Mouse (Mus musculus): ENCODE measurements at regions not wholly inside any gene's neighbourhood (a gene's known extent, or its start where the extent isn't known, plus 50 kb on each side); places are given as distances from the start of the nearest gene placed in this dataset.

DNA sequence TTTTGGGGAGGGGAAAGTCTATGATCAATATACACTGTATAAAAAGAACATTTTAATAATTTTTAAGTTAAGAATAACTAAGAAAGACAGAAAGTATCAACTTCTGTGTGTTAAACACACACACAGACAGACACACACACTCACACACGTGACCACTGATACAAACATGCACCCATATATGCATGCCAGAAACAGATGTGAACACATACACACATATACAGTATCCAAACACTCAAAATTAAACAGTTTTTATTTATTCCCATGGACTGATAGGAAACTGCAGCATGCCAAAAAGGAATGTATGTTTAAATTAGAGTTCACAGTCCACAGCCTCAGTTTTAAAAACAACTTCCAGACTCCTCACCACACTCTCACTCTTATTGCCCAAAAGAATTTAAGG is 203.4 kb upstream of the Tbl1x start:
- Histone ChIP-seq H3K4me3 (replicated peaks) (no peak overlapping the region), H3K9me3 (no peaks in the 10 kb centered on the region), H3K4me1 (no peaks in the 10 kb centered on the region), H3K27me3 (replicated peaks) (peaks cover 3% of the 10 kb centered on the region), H3K36me3 (replicated peaks; ENCODE audit: low read length) (no peaks in the 10 kb centered on the region)
- TF ChIP-seq GATA1 (IDR thresholded peaks at IDR 0.05; ENCODE audit: borderline replicate concordance, low read length), result no peak
- no peak for TF ChIP-seq FLI1 (IDR thresholded peaks at IDR 0.05; ENCODE audit: low read length)

DNA sequence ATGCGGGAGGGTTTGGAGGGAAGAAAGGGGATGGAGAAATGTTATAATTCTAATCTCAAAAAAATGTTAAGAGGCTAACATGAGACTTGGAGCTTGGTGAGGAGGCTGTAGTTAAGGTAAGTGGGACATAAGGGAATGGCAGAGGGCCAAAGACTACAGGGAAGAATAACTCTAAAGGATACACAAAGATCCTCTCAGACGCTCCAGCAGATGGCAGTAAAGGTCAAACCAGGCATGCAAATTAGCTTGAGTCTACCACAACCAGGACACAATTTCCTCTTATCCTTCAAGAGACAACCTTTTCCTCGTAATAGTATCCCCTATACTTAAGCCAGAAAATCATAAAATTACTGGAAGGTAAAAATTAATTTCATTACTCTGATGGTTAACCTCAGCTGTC is 196.4 kb upstream of the Tbl1x start:
- H3K4me1 ChIP-seq, result no peaks in the 10 kb centered on the region
- TF ChIP-seq GATA1 (IDR thresholded peaks at IDR 0.05; ENCODE audit: borderline replicate concordance, low read length) (no peak), FLI1 (IDR thresholded peaks at IDR 0.05; ENCODE audit: low read length) (no peak)
- H3K4me3 ChIP-seq (replicated peaks), result no peak overlapping the region
- no peaks in the 10 kb centered on the region for H3K27me3 ChIP-seq (replicated peaks)
- H3K36me3 ChIP-seq (replicated peaks; ENCODE audit: low read length), result no peaks in the 10 kb centered on the region
- no peaks in the 10 kb centered on the region for H3K9me3 ChIP-seq

DNA sequence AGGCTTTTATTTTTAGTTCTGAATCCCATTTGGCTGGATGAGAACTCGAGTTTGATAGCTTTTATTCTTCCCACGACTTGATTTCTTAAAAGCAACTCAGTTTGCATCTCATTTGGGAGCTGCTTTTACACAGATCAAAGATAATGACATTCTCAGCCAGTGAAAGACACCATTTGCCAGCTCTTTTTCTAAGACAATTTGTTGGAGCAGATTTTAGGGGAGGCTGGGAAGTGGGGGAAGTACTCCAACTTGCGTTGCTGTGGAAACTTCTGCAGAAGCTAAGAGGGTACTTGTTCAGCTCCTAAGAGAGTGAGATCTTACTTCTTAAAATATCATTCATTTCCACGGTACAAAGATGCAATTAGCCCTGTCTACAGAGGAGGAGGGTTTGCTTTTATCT is 187.2 kb upstream of the Tbl1x start:
- TF ChIP-seq FLI1 (IDR thresholded peaks at IDR 0.05; ENCODE audit: low read length) (no peak), GATA1 (IDR thresholded peaks at IDR 0.05; ENCODE audit: borderline replicate concordance, low read length) (no peak)
- Histone ChIP-seq H3K4me3 (replicated peaks) (no peak overlapping the region), H3K4me1 (no peaks in the 10 kb centered on the region), H3K9me3 (no peaks in the 10 kb centered on the region), H3K27me3 (replicated peaks) (no peaks in the 10 kb centered on the region), H3K36me3 (replicated peaks; ENCODE audit: low read length) (no peaks in the 10 kb centered on the region)

DNA sequence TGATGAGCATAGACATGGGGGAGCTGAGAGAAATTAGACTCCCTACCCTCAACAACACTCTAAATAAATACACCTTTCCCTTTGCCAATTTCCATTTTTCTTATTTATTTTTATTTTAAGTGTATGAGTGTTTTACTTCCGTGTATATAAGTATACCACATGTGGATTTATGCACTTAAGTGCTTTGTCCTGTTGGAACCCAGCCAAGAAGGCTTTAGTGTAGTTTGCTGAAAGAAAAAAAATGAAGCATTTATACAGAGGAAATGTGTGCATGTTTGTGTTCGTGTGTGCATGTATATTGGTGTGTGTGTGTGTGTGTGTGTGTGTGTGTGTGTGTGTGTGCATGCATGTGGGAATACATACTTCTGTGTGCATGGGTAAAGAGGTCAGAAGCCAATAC is 157.6 kb upstream of the Tbl1x start:
- no peaks in the 10 kb centered on the region for H3K4me1 ChIP-seq
- H3K9me3 ChIP-seq, result no peaks in the 10 kb centered on the region
- peaks cover 5% of the 10 kb centered on the region for H3K27me3 ChIP-seq (replicated peaks)
- TF ChIP-seq FLI1 (IDR thresholded peaks at IDR 0.05; ENCODE audit: low read length) (no peak), GATA1 (IDR thresholded peaks at IDR 0.05; ENCODE audit: borderline replicate concordance, low read length) (no peak)
- H3K36me3 ChIP-seq (replicated peaks; ENCODE audit: low read length), result no peaks in the 10 kb centered on the region
- no peak overlapping the region for H3K4me3 ChIP-seq (replicated peaks)

DNA sequence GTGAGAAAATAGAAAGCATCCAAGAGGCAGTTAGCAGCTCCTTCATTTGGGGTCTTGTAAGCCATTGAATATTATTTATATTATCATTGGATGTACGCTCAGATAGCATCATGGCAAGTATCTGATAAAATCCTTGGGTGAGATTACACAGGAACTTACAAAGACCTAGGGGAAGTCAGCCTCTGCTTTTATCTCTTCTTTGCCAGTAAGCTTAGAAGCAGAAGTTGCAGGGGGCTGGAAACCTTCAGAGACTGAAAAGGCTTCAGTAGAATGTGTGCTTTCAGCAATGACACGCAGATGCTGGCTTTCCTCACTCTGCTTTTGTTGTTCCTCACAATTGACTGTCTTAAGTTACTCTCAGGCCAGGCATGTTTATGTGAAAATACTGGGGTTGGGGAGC is 150.3 kb upstream of the Tbl1x start:
- Histone ChIP-seq H3K36me3 (replicated peaks; ENCODE audit: low read length) (no peaks in the 10 kb centered on the region), H3K4me1 (no peaks in the 10 kb centered on the region), H3K27me3 (replicated peaks) (peaks cover 8% of the 10 kb centered on the region), H3K9me3 (no peaks in the 10 kb centered on the region), H3K4me3 (replicated peaks) (no peak overlapping the region)
- TF ChIP-seq GATA1 (IDR thresholded peaks at IDR 0.05; ENCODE audit: borderline replicate concordance, low read length) (no peak), FLI1 (IDR thresholded peaks at IDR 0.05; ENCODE audit: low read length) (no peak)

DNA sequence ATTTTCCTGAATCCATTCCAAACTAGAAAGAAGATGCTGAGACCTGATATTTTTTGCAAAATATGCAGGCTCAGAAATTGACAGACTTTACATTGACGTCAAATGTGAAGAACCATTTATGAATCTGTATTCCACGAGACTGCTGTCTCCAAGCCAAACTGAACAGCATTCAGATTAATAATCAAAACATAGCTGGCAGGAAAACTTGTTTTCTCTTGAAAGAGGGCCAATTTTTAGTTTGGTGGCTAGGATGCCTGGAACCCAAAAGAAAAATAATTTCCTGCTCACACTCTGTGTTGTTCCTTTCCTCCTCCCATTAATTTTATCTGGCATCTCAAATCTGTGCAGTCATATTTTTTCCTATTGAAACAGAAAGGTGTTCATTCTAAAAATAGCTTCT is 149.7 kb upstream of the Tbl1x start:
- TF ChIP-seq FLI1 (IDR thresholded peaks at IDR 0.05; ENCODE audit: low read length) (no peak), GATA1 (IDR thresholded peaks at IDR 0.05; ENCODE audit: borderline replicate concordance, low read length) (no peak)
- Histone ChIP-seq H3K27me3 (replicated peaks) (peaks cover 8% of the 10 kb centered on the region), H3K4me1 (no peaks in the 10 kb centered on the region), H3K36me3 (replicated peaks; ENCODE audit: low read length) (no peaks in the 10 kb centered on the region), H3K9me3 (no peaks in the 10 kb centered on the region), H3K4me3 (replicated peaks) (no peak overlapping the region)

DNA sequence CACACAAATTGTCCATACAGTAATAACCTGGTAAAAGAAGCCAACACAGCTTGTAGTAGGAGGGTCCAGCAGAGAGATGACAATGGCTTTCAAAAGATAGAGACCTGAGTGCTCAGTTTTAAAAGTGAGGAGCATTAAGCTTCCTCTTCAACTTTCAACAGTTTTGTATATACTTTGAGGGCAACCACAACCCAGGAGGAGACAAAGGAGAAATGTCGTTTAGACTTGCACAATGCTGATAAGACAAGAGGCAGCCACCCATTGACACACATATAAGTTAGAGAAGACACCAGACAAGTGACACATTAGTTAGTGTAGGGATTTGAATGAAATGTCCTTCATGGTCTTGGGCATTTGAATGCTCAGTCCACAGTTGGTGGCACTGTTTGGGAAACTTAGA is 147.2 kb upstream of the Tbl1x start:
- Histone ChIP-seq H3K4me1 (no peaks in the 10 kb centered on the region), H3K36me3 (replicated peaks; ENCODE audit: low read length) (no peaks in the 10 kb centered on the region), H3K27me3 (replicated peaks) (peaks cover 14% of the 10 kb centered on the region), H3K4me3 (replicated peaks) (no peak overlapping the region), H3K9me3 (no peaks in the 10 kb centered on the region)
- TF ChIP-seq FLI1 (IDR thresholded peaks at IDR 0.05; ENCODE audit: low read length), result no peak
- no peak for TF ChIP-seq GATA1 (IDR thresholded peaks at IDR 0.05; ENCODE audit: borderline replicate concordance, low read length)

DNA sequence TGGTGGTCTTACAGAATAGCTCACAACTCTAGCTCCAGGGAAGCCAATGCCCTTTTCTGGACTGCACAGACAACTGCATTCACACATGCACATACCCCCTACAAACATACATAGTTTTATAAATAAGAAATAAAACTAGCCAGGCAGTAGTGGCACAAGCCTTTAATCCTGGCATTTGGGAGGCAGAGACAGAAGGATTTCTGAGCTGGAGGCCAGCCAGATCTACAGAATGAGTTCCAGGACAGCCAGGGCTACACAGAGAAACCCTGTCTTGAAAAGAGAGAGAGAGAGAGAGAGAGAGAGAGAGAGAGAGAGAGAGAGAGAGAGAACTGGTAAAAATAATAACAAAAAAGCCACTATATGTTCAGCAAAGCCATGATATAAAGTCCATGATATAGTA is 143.5 kb upstream of the Tbl1x start:
- peaks cover 14% of the 10 kb centered on the region for H3K27me3 ChIP-seq (replicated peaks)
- H3K36me3 ChIP-seq (replicated peaks; ENCODE audit: low read length), result no peaks in the 10 kb centered on the region
- no peaks in the 10 kb centered on the region for H3K4me1 ChIP-seq
- no peak overlapping the region for H3K4me3 ChIP-seq (replicated peaks)
- TF ChIP-seq FLI1 (IDR thresholded peaks at IDR 0.05; ENCODE audit: low read length) (no peak), GATA1 (IDR thresholded peaks at IDR 0.05; ENCODE audit: borderline replicate concordance, low read length) (no peak)
- no peaks in the 10 kb centered on the region for H3K9me3 ChIP-seq

DNA sequence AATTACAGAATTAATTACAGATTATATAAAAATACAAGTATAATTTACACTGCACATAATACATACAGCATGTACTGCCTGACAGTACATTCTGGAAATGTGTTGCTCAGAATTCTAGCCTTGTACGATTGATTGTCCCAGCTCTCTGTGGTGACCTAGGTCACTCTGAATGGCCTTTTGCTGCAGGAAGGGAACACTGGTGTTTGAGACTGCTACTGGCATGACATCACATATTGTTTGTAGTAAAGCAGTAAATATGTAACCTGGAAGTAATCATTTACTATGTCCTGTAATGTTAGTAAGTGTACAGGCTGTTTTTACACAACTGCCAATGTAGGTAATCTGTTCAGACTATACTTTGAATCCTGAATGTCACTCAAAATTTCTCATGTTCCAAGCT is 123.5 kb upstream of the Tbl1x start:
- no peaks in the 10 kb centered on the region for H3K4me1 ChIP-seq
- H3K36me3 ChIP-seq (replicated peaks; ENCODE audit: low read length), result no peaks in the 10 kb centered on the region
- peaks cover 2% of the 10 kb centered on the region for H3K27me3 ChIP-seq (replicated peaks)
- H3K4me3 ChIP-seq (replicated peaks), result no peak overlapping the region
- TF ChIP-seq FLI1 (IDR thresholded peaks at IDR 0.05; ENCODE audit: low read length), result no peak
- TF ChIP-seq GATA1 (IDR thresholded peaks at IDR 0.05; ENCODE audit: borderline replicate concordance, low read length), result no peak
- no peaks in the 10 kb centered on the region for H3K9me3 ChIP-seq

DNA sequence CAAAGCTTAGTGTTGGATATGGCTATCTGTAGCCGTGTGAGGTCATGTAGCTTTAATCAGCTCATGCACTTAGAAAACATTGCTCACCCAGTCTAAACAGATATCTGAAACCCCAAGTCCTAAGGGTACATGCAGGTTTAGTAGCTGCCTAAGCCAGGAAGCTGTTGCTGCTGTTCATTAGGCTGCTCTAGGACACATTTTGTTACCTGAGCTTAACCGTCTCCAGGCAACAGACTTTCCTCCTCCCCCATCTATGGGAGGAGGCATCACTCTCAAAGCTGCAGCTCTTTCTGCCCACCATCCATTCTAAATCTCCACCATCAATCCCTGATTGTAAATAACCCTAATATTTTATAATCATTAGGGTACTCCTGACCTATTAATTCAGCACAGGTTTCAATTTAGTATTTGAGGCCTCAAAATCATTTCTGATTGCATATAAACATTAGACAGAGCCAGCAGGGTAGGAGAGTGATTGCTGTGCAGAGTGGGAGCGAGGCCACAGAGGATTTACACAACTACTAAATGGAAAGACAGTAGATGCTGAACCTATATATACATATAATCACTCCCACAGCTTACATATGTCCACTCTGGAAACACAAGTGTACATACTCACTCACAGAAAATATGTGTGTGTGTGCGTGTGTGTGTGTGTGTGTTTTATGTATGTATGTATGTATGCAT is 118.9 kb upstream of the Tbl1x start:
- Histone ChIP-seq H3K4me3 (replicated peaks) (no peak overlapping the region), H3K9me3 (0 out of 2 replicates have a peak, but pooled peaks cover 3% of the 10 kb centered on the region)

More for the DNA sequence above, 118.9 kb upstream of the Tbl1x start:
- no peak for TF ChIP-seq GATA1 (IDR thresholded peaks at IDR 0.05; ENCODE audit: borderline replicate concordance, low read length)
- TF ChIP-seq FLI1 (IDR thresholded peaks at IDR 0.05; ENCODE audit: low read length), result no peak
- Histone ChIP-seq H3K27me3 (replicated peaks) (peaks cover 5% of the 10 kb centered on the region), H3K4me1 (no peaks in the 10 kb centered on the region), H3K36me3 (replicated peaks; ENCODE audit: low read length) (no peaks in the 10 kb centered on the region)
